Mouse (Mus musculus): ENCODE measurements at regions not wholly inside any gene's neighbourhood (a gene's known extent, or its start where the extent isn't known, plus 50 kb on each side); places are given as distances from the start of the nearest gene placed in this dataset.

DNA sequence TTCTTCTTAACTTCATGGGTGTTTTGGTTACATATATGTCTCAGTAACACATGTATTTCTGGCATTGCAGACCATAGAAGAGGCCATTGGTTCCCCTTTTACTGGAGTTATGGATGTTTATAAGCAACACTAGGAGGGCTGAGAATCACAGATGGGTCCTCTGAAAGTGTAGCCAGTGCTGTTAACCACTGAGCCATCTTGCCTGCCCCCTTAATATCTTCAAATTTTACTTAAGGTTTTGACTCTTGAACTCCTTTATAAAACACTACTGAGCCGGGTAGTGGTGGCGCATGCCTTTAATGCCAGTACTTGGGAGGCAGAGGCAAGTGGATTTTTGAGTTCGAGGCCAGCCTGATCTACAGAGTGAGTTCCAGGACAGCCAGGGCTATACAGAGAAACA lies 1015.6 kb downstream of the Pcdh7 start:
- TF ChIP-seq MAZ (IDR thresholded peaks at IDR 0.05; ENCODE audit: low read depth, low read length) (no peak), NRF1 (IDR thresholded peaks at IDR 0.05; ENCODE audit: low read depth, low read length) (no peak), TBP (conservative IDR thresholded peaks at IDR 0.05; ENCODE audit: low read depth, low read length) (no peak), CHD1 (IDR thresholded peaks at IDR 0.05; ENCODE audit: low read depth, low read length) (no peak), CTCF (conservative IDR thresholded peaks at IDR 0.05 in 1 of 2, IDR thresholded peaks at IDR 0.05 in 1 of 2; ENCODE audit: low read depth in 2 of 2, low read length in 2 of 2) (no peak)
- dilution Hi-C loops (cut with MboI; ENCODE audit: extremely low pct_ligation_motif_present, extremely low pct_unique_long_range_greater_than_20kb, low sequenced_read_pairs), result no loop called here
- Histone ChIP-seq H3K27ac (ENCODE audit: insufficient read depth, low read depth) (no peak overlapping the region), H3K27me3 (replicated peaks) (no peaks in the 10 kb centered on the region), H3K4me1 (ENCODE audit: control insufficient read depth in 1 of 2, insufficient read depth in 2 of 2) (no peaks in the 10 kb centered on the region), H3K4me3 (replicated peaks in 1 of 3; ENCODE audit: low read depth in 2 of 3, low read length in 2 of 3, poor library complexity in 1 of 3) (no peak overlapping the region), H3K36me3 (replicated peaks in 1 of 2; ENCODE audit: control insufficient read depth in 1 of 2, insufficient read depth in 1 of 2, low read length in 1 of 2) (no peaks in the 10 kb centered on the region), H3K9ac (ENCODE audit: insufficient read depth, low read depth) (no peak overlapping the region), H3K9me3 (replicated peaks; ENCODE audit: low read length) (peaks cover 15% of the 10 kb centered on the region), H3K4me2 (ENCODE audit: insufficient read depth, low read depth, poor library complexity, severe bottlenecking) (no peak overlapping the region), H3K79me2 (replicated peaks; ENCODE audit: control insufficient read depth, extremely low read depth, insufficient read depth, poor library complexity, severe bottlenecking) (no peaks in the 10 kb centered on the region)
- no peak for DNase-seq (ENCODE audit: extremely low read depth)
- in situ Hi-C loops (cut with MboI; ENCODE audit: low pct_ligation_motif_present, low pct_unique_long_range_greater_than_20kb, low sequenced_read_pairs), result no loop called here

- no peak overlapping the region for H3K4me2 ChIP-seq (ENCODE audit: insufficient read depth, low read depth, poor library complexity, severe bottlenecking)
- peaks cover 15% of the 10 kb centered on the region for H3K9me3 ChIP-seq (replicated peaks; ENCODE audit: low read length)
- no peak overlapping the region for H3K9ac ChIP-seq (ENCODE audit: insufficient read depth, low read depth)
- no peak overlapping the region for H3K27ac ChIP-seq (ENCODE audit: insufficient read depth, low read depth)
- H3K4me3 ChIP-seq (replicated peaks in 1 of 3; ENCODE audit: low read depth in 2 of 3, low read length in 2 of 3, poor library complexity in 1 of 3), result no peak overlapping the region
- no peaks in the 10 kb centered on the region for H3K79me2 ChIP-seq (replicated peaks; ENCODE audit: control insufficient read depth, extremely low read depth, insufficient read depth, poor library complexity, severe bottlenecking)
- H3K4me1 ChIP-seq (ENCODE audit: control insufficient read depth in 1 of 2, insufficient read depth in 2 of 2), result no peaks in the 10 kb centered on the region
- dilution Hi-C loops (cut with MboI; ENCODE audit: extremely low pct_ligation_motif_present, extremely low pct_unique_long_range_greater_than_20kb, low sequenced_read_pairs), result no loop called here
- no peaks in the 10 kb centered on the region for H3K27me3 ChIP-seq (replicated peaks)
- in situ Hi-C loops (cut with MboI; ENCODE audit: low pct_ligation_motif_present, low pct_unique_long_range_greater_than_20kb, low sequenced_read_pairs), result no loop called here
- no peak for TF ChIP-seq ELF1 (IDR thresholded peaks at IDR 0.05; ENCODE audit: low read depth, low read length)
- TF ChIP-seq MAFK (IDR thresholded peaks at IDR 0.05; ENCODE audit: insufficient replicate concordance, low read length), result no peak
- no peak for TF ChIP-seq USF2 (conservative IDR thresholded peaks at IDR 0.05; ENCODE audit: low read depth, low read length)
- TF ChIP-seq BHLHE40 (IDR thresholded peaks at IDR 0.05; ENCODE audit: low read depth, low read length), result no peak
- TF ChIP-seq MEF2A (IDR thresholded peaks at IDR 0.05; ENCODE audit: borderline replicate concordance, low read depth, low read length), result no peak
- no peak for TF ChIP-seq MAZ (IDR thresholded peaks at IDR 0.05; ENCODE audit: low read depth, low read length)
- TF ChIP-seq PAX5 (IDR thresholded peaks at IDR 0.05; ENCODE audit: low read length), result no peak
- TF ChIP-seq NRF1 (IDR thresholded peaks at IDR 0.05; ENCODE audit: low read depth, low read length), result no peak
- DNase-seq (ENCODE audit: extremely low read depth), result no peak
- H3K36me3 ChIP-seq (replicated peaks in 1 of 2; ENCODE audit: control insufficient read depth in 1 of 2, insufficient read depth in 1 of 2, low read length in 1 of 2), result no peaks in the 10 kb centered on the region
Observed at GRCm38 (mm10) chr5:58733961-58734360, 1016.2 kb downstream of the Pcdh7 start.

- TF ChIP-seq CTCF (conservative IDR thresholded peaks at IDR 0.05 in 1 of 2, IDR thresholded peaks at IDR 0.05 in 1 of 2; ENCODE audit: low read depth in 2 of 2, low read length in 2 of 2), result peak in 1 of 2 experiments; percentile 43; a peak in 1 of 4 replicates
- TF ChIP-seq SMC3 (IDR thresholded peaks at IDR 0.05; ENCODE audit: low read depth, low read length), result peak; percentile 22
- TF ChIP-seq POLR2A (IDR thresholded peaks at IDR 0.05; ENCODE audit: low read depth, low read length), result no peak
- in situ Hi-C loops (cut with MboI; ENCODE audit: low pct_ligation_motif_present, low pct_unique_long_range_greater_than_20kb, low sequenced_read_pairs) (no loop called here), dilution Hi-C loops (cut with MboI; ENCODE audit: extremely low pct_ligation_motif_present, extremely low pct_unique_long_range_greater_than_20kb, low sequenced_read_pairs) (no loop called here)
- Histone ChIP-seq H3K4me2 (ENCODE audit: insufficient read depth, low read depth, poor library complexity, severe bottlenecking) (no peak overlapping the region), H3K9ac (ENCODE audit: insufficient read depth, low read depth) (no peak overlapping the region), H3K27ac (ENCODE audit: insufficient read depth, low read depth) (no peak overlapping the region), H3K4me1 (ENCODE audit: control insufficient read depth in 1 of 2, insufficient read depth in 2 of 2) (no peaks in the 10 kb centered on the region), H3K27me3 (replicated peaks) (no peaks in the 10 kb centered on the region), H3K4me3 (replicated peaks in 1 of 3; ENCODE audit: low read depth in 2 of 3, low read length in 2 of 3, poor library complexity in 1 of 3) (no peak overlapping the region), H3K36me3 (replicated peaks in 1 of 2; ENCODE audit: control insufficient read depth in 1 of 2, insufficient read depth in 1 of 2, low read length in 1 of 2) (no peaks in the 10 kb centered on the region), H3K79me2 (replicated peaks; ENCODE audit: control insufficient read depth, extremely low read depth, insufficient read depth, poor library complexity, severe bottlenecking) (no peaks in the 10 kb centered on the region), H3K9me3 (replicated peaks; ENCODE audit: low read length) (peaks cover 15% of the 10 kb centered on the region)
- DNase-seq (ENCODE audit: extremely low read depth), result no peak
Observed at GRCm38 (mm10) chr5:58736610-58737009, 1018.8 kb downstream of the Pcdh7 start.

Data from CH12.LX (cell line).